Mouse (Mus musculus): ENCODE measurements at regions not wholly inside any gene's neighbourhood (a gene's known extent, or its start where the extent isn't known, plus 50 kb on each side); places are given as distances from the start of the nearest gene placed in this dataset.

GRCm38 (mm10) chr14:104695101-104695500, 172.7 kb upstream of the Rnf219 start:
- intact Hi-C loops (cut with DNase I), result no loop called here
- DNase-seq (ENCODE audit: low spot score), result no peak

- intact Hi-C loops (cut with DNase I), result no loop called here
- no peak for DNase-seq (ENCODE audit: low spot score)
Measured at GRCm38 (mm10) chr14:104694174-104694803, 171.8 kb upstream of the Rnf219 start.

GRCm38 (mm10) chr14:104692616-104693015, 170.2 kb upstream of the Rnf219 start:
- no peak for DNase-seq (ENCODE audit: low spot score)
- intact Hi-C loops (cut with DNase I), result no loop called here

- no peak for DNase-seq (ENCODE audit: low spot score)
- intact Hi-C loops (cut with DNase I), result no loop called here
Measured at GRCm38 (mm10) chr14:104688440-104688839, 166.0 kb upstream of the Rnf219 start.

- DNase-seq (ENCODE audit: low spot score), result no peak
- intact Hi-C loops (cut with DNase I), result no loop called here
Measured at GRCm38 (mm10) chr14:104676810-104677209, 154.4 kb upstream of the Rnf219 start.

- intact Hi-C loops (cut with DNase I), result no loop called here
- no peak for DNase-seq (ENCODE audit: low spot score)
Measured at GRCm38 (mm10) chr14:104661696-104662095, 139.3 kb upstream of the Rnf219 start.

GRCm38 (mm10) chr14:104658751-104659150, 136.3 kb upstream of the Rnf219 start:
- intact Hi-C loops (cut with DNase I), result no loop called here
- no peak for DNase-seq (ENCODE audit: low spot score)

GRCm38 (mm10) chr14:104649980-104650379, 127.5 kb upstream of the Rnf219 start:
- DNase-seq (ENCODE audit: low spot score), result no peak
- intact Hi-C loops (cut with DNase I), result no loop called here

GRCm38 (mm10) chr14:104644626-104645025, 122.2 kb upstream of the Rnf219 start:
- intact Hi-C loops (cut with DNase I), result no loop called here
- DNase-seq (ENCODE audit: low spot score), result no peak

GRCm38 (mm10) chr14:104642783-104643182, 120.3 kb upstream of the Rnf219 start:
- DNase-seq (ENCODE audit: low spot score), result no peak
- intact Hi-C loops (cut with DNase I), result no loop called here

- no peak for DNase-seq (ENCODE audit: low spot score)
- intact Hi-C loops (cut with DNase I), result no loop called here
Measured at GRCm38 (mm10) chr14:104639300-104639699, 116.9 kb upstream of the Rnf219 start.

GRCm38 (mm10) chr14:104611467-104611866, 89.0 kb upstream of the Rnf219 start:
- DNase-seq (ENCODE audit: low spot score), result no peak
- intact Hi-C loops (cut with DNase I), result loop anchor here (10.0 kb wide), 1 partner anchor 577 kb away; no protein-coding TSS in a partner anchor

GRCm38 (mm10) chr14:104610378-104610777, 87.9 kb upstream of the Rnf219 start:
- DNase-seq (ENCODE audit: low spot score), result no peak
- intact Hi-C loops (cut with DNase I), result loop anchor here (10.0 kb wide), 1 partner anchor 576 kb away; no protein-coding TSS in a partner anchor

- intact Hi-C loops (cut with DNase I), result no loop called here
Measured at GRCm38 (mm10) chr14:104594851-104595250, 72.4 kb upstream of the Rnf219 start.

More at GRCm38 (mm10) chr14:104594851-104595250, 72.4 kb upstream of the Rnf219 start:
- DNase-seq (ENCODE audit: low spot score), result no peak
